7 mouse cellular contexts compared by ENCODE assay signal in genomic region chr14:75786424-75786867, GRCm38 (mm10). TPM values are rescaled to one million over a fixed set of nuclear protein-coding genes. Genes with fewer than 3 reads are reported as not detected.
DNase-seq lines count a peak whose midpoint lies in the region; ATAC-seq lines count a peak whose summit lies in the region.

No protein-coding gene starts in this region.

- no peak; the same call in none of the 2 replicates for ATAC-seq in lung, embryonic 15.5 days (ENCODE audit: borderline replicate concordance, extremely low read depth, low FRiP score, low TSS enrichment)
- ATAC-seq in limb, embryonic 15.5 days (ENCODE audit: insufficient number of reproducible peaks, low FRiP score, low TSS enrichment, low read depth): 0 out of 2 replicates have a peak, but pooled peaks have one; percentile 11
- ATAC-seq in neural tube, embryonic 14.5 days (ENCODE audit: low read depth): peak; percentile 84

- 2% methylated on average over 31 of the region's 31 CpGs for WGBS in lung, embryonic 15.5 days
- WGBS in forebrain, embryonic 10.5 days: 1% methylated on average over 31 of the region's 31 CpGs
- WGBS in limb, embryonic 15.5 days: 1% methylated on average over 30 of the region's 31 CpGs
- under 1% methylated on average over 30 of the region's 31 CpGs for whole genome bisulfite sequencing in neural tube, embryonic 14.5 days

- H3K36me3 ChIP-seq in lung, embryonic 15.5 days: no peaks in the 10 kb centered on the region
- peaks cover 9% of the 10 kb centered on the region for H3K36me3 ChIP-seq in forebrain, embryonic 10.5 days (replicated peaks)
- no peaks in the 10 kb centered on the region for H3K36me3 ChIP-seq in limb, embryonic 15.5 days
- H3K36me3 ChIP-seq in neural tube, embryonic 14.5 days (ENCODE audit: control insufficient read depth, insufficient read depth, low read length): no peaks in the 10 kb centered on the region

- DNase-seq in lung, postnatal 36 days: no peak
- peak; percentile 79 for DNase-seq in ZHBTc4 (ENCODE audit: low read depth, low spot score)
- no peak for DNase-seq in forebrain, embryonic 10.5 days (ENCODE audit: extremely low spot score, low spot score)
- no peak for DNase-seq in adrenal gland, postnatal 36 days

- H3K27ac ChIP-seq in lung, embryonic 15.5 days: peak overlapping the region; percentile 74
- peak overlapping the region; percentile 92 for H3K27ac ChIP-seq in forebrain, embryonic 10.5 days
- H3K27ac ChIP-seq in limb, embryonic 15.5 days: peak overlapping the region; percentile 74; the same call in 1 of the 2 replicates
- H3K27ac ChIP-seq in neural tube, embryonic 14.5 days (ENCODE audit: low read depth, low read length): peak overlapping the region; percentile 90

- peak overlapping the region; percentile 77 for H3K4me3 ChIP-seq in lung, embryonic 15.5 days
- H3K4me3 ChIP-seq in forebrain, embryonic 10.5 days: peak overlapping the region; percentile 86
- H3K4me3 ChIP-seq in limb, embryonic 15.5 days: peak overlapping the region; percentile 75
- H3K4me3 ChIP-seq in neural tube, embryonic 14.5 days (ENCODE audit: low read depth, low read length): peak overlapping the region; percentile 70

- H3K4me2 ChIP-seq in lung, embryonic 15.5 days: peak overlapping the region; percentile 91
- peak overlapping the region; percentile 91 for H3K4me2 ChIP-seq in limb, embryonic 15.5 days
- H3K4me2 ChIP-seq in neural tube, embryonic 14.5 days (ENCODE audit: low read depth, low read length): peak overlapping the region; percentile 57

- peaks cover 9% of the 10 kb centered on the region for H3K27me3 ChIP-seq in lung, embryonic 15.5 days
- H3K27me3 ChIP-seq in forebrain, embryonic 10.5 days (ENCODE audit: poor library complexity, severe bottlenecking): peaks cover 20% of the 10 kb centered on the region
- H3K27me3 ChIP-seq in limb, embryonic 15.5 days: peaks cover 12% of the 10 kb centered on the region
- no peaks in the 10 kb centered on the region for H3K27me3 ChIP-seq in neural tube, embryonic 14.5 days (ENCODE audit: control insufficient read depth, insufficient read depth, low read length)

- peak overlapping the region; percentile 58 for H3K9ac ChIP-seq in lung, embryonic 15.5 days
- peak overlapping the region; percentile 51 for H3K9ac ChIP-seq in limb, embryonic 15.5 days
- peak overlapping the region; percentile 78 for H3K9ac ChIP-seq in neural tube, embryonic 14.5 days (replicated peaks; ENCODE audit: low read depth, low read length)

- H3K4me1 ChIP-seq in lung, embryonic 15.5 days: no peaks in the 10 kb centered on the region; the same call in 1 of the 2 replicates
- peaks cover 20% of the 10 kb centered on the region for H3K4me1 ChIP-seq in forebrain, embryonic 10.5 days
- H3K4me1 ChIP-seq in limb, embryonic 15.5 days: peaks cover 5% of the 10 kb centered on the region
- no peaks in the 10 kb centered on the region for H3K4me1 ChIP-seq in neural tube, embryonic 14.5 days (ENCODE audit: control insufficient read depth, insufficient read depth, low read length)

- no peaks in the 10 kb centered on the region for H3K9me3 ChIP-seq in lung, embryonic 15.5 days
- no peaks in the 10 kb centered on the region for H3K9me3 ChIP-seq in forebrain, embryonic 10.5 days
- H3K9me3 ChIP-seq in limb, embryonic 15.5 days: no peaks in the 10 kb centered on the region
- no peaks in the 10 kb centered on the region for H3K9me3 ChIP-seq in neural tube, embryonic 14.5 days (ENCODE audit: control insufficient read depth, low read length)

RNA-seq across cellular contexts. Expression of gene Slc25a30, which starts 0.4 kb away (rescaled TPM):
- 3.6 and 3.8 TPM in 2 replicates for polyA plus RNA-seq in lung, embryonic 15.5 days (2015; fragmentation: Nextera tagmentation; extraction: Ambion mirVana)
- 6.9 and 7.9 TPM in 2 replicates for polyA plus RNA-seq in forebrain, embryonic 10.5 days (2016; fragmentation: Nextera tagmentation; extraction: Ambion mirVana)
- 2.6 and 3.7 TPM in 2 replicates for polyA plus RNA-seq in limb, embryonic 15.5 days (2015; fragmentation: Nextera tagmentation; extraction: Ambion mirVana)
- polyA plus RNA-seq in neural tube, embryonic 14.5 days (2014; fragmentation: Nextera tagmentation; extraction: Ambion mirVana): 13.3 and 13.5 TPM in 2 replicates
- 100 to 1,000 TPM; 206 to 215 TPM for total RNA-seq in adrenal gland, postnatal 36 days (2021)

RNA-seq across cellular contexts. Expression of gene Cog3, which starts 32.1 kb away (rescaled TPM):
- polyA plus RNA-seq in lung, embryonic 15.5 days (2015; fragmentation: Nextera tagmentation; extraction: Ambion mirVana): 20.9 TPM in 2 replicates
- polyA plus RNA-seq in forebrain, embryonic 10.5 days (2016; fragmentation: Nextera tagmentation; extraction: Ambion mirVana): 17.7 and 18.6 TPM in 2 replicates
- 20.3 and 22.3 TPM in 2 replicates for polyA plus RNA-seq in limb, embryonic 15.5 days (2015; fragmentation: Nextera tagmentation; extraction: Ambion mirVana)
- 20.3 and 28.5 TPM in 2 replicates for polyA plus RNA-seq in neural tube, embryonic 14.5 days (2014; fragmentation: Nextera tagmentation; extraction: Ambion mirVana)
- 10 to 100 TPM; 26.5 to 33.3 TPM for total RNA-seq in adrenal gland, postnatal 36 days (2021)

RNA-seq across cellular contexts. Expression of gene Tpt1, which starts 58.4 kb away (rescaled TPM):
- polyA plus RNA-seq in lung, embryonic 15.5 days (2015; fragmentation: Nextera tagmentation; extraction: Ambion mirVana): 998 and 1,067 TPM in 2 replicates
- 885 and 915 TPM in 2 replicates for polyA plus RNA-seq in forebrain, embryonic 10.5 days (2016; fragmentation: Nextera tagmentation; extraction: Ambion mirVana)
- 944 and 1,088 TPM in 2 replicates for polyA plus RNA-seq in limb, embryonic 15.5 days (2015; fragmentation: Nextera tagmentation; extraction: Ambion mirVana)
- 788 and 789 TPM in 2 replicates for polyA plus RNA-seq in neural tube, embryonic 14.5 days (2014; fragmentation: Nextera tagmentation; extraction: Ambion mirVana)
- total RNA-seq in adrenal gland, postnatal 36 days (2021): 1,000 to 10,000 TPM; 2,956 to 3,131 TPM
